Mouse (Mus musculus) embryo, embryonic 9.5 days (tissue): ENCODE measurements around the gene Scn1b.

ENCODE experiments used
- DNase-seq: peaks from one replicate; pipeline ENCODE4 v3.0.0-alpha.2; 2017; ENCODE audit errors: extremely low spot score

Scn1b gene

GRCm38 (mm10) chr7:31086175-31086755 lies 40.5 kb downstream of the Scn1b start:
- DNase-seq = no peak

GRCm38 (mm10) chr7:31085171-31085570 lies 41.6 kb downstream of the Scn1b start:
- DNase-seq = peak; percentile 31

- DNase-seq = no peak
Observed at GRCm38 (mm10) chr7:31084140-31084539, 42.7 kb downstream of the Scn1b start.

- DNase-seq = no peak
Observed at GRCm38 (mm10) chr7:31082831-31083588, 43.8 kb downstream of the Scn1b start.

- DNase-seq = no peak
Observed at GRCm38 (mm10) chr7:31082106-31082505, 44.7 kb downstream of the Scn1b start.

GRCm38 (mm10) chr7:31081106-31081505 lies 45.7 kb downstream of the Scn1b start:
- no peak for DNase-seq

GRCm38 (mm10) chr7:31080611-31081010 lies 46.2 kb downstream of the Scn1b start:
- DNase-seq = no peak

GRCm38 (mm10) chr7:31079670-31080069 lies 47.1 kb downstream of the Scn1b start:
- no peak for DNase-seq

- peak; percentile 44 for DNase-seq
Observed at GRCm38 (mm10) chr7:31077885-31078445, 48.8 kb downstream of the Scn1b start.

- no peak for DNase-seq
Observed at GRCm38 (mm10) chr7:31077470-31077869, 49.3 kb downstream of the Scn1b start.

GRCm38 (mm10) chr7:31076492-31076891 lies 50.3 kb downstream of the Scn1b start, which contains the start of gene Fxyd3:
TSS of gene Fxyd3 (minus strand) at chr7:31076704.
- no peak for DNase-seq

- DNase-seq = no peak
Observed at GRCm38 (mm10) chr7:31074713-31075069, 52.1 kb downstream of the Scn1b start.

- DNase-seq = no peak
Observed at GRCm38 (mm10) chr7:31074061-31074712, 52.6 kb downstream of the Scn1b start.

- no peak for DNase-seq
Observed at GRCm38 (mm10) chr7:31073546-31073945, 53.3 kb downstream of the Scn1b start.

- no peak for DNase-seq
Observed at GRCm38 (mm10) chr7:31072326-31072725, 54.5 kb downstream of the Scn1b start.

- DNase-seq = no peak
Observed at GRCm38 (mm10) chr7:31070324-31070723, 56.5 kb downstream of the Scn1b start.

GRCm38 (mm10) chr7:31069491-31069890 lies 57.3 kb downstream of the Scn1b start:
- no peak for DNase-seq

GRCm38 (mm10) chr7:31067836-31068235 lies 59.0 kb downstream of the Scn1b start:
- DNase-seq = no peak
